Mouse (Mus musculus): ENCODE measurements around the gene Dynlrb1.

Gene Dynlrb1

GRCm38 (mm10) chr2:155280116-155280515, 43.8 kb downstream of the Dynlrb1 start:
- WGBS, result 82% methylated on average over 2 of the region's 2 CpGs

DNA sequence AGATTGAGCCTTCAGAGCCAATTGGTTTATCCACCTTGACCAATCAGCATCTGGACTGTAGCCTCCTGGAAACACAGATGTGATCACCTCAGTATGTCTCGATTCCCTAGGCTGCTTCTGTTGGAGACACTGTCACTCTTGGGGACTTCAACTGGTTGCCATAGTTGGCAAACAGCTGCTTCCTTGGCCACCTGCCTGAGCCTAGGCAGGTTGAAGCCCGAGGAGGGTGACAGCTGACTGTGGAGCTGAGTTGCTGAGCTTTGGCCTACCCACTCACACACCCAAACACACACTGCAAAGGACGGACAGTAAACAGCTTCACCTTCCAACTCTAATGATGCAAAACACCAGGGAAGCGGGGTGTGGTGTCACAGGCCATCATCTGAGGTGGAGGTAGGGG, 47.5 kb downstream of the Dynlrb1 start:
- 62% methylated on average over 4 of the region's 4 CpGs for WGBS

DNA sequence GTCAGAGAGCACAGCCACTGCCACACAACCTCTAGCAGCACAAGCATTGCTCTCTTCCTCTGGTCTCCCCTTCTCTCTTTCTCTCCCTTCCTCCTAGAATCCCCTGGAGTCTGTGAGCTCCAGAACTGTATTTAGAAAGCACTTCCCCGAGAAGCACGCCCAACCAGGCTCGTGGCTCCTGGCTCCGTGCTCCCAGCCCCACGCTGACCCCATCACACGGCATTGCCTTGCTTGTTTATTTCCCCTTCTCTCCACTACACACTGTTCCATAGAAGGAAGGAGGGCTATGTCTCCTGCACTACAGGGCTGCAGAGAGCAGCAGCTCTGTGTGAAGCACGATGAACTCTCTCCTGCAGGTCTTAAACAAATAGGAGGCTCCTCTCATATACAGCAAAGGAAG, 48.3 kb downstream of the Dynlrb1 start:
- WGBS, result 70% methylated on average over 7 of the region's 7 CpGs

GRCm38 (mm10) chr2:155285744-155286143, 49.4 kb downstream of the Dynlrb1 start:
- WGBS, result 83% methylated on average over 6 of the region's 6 CpGs

DNA sequence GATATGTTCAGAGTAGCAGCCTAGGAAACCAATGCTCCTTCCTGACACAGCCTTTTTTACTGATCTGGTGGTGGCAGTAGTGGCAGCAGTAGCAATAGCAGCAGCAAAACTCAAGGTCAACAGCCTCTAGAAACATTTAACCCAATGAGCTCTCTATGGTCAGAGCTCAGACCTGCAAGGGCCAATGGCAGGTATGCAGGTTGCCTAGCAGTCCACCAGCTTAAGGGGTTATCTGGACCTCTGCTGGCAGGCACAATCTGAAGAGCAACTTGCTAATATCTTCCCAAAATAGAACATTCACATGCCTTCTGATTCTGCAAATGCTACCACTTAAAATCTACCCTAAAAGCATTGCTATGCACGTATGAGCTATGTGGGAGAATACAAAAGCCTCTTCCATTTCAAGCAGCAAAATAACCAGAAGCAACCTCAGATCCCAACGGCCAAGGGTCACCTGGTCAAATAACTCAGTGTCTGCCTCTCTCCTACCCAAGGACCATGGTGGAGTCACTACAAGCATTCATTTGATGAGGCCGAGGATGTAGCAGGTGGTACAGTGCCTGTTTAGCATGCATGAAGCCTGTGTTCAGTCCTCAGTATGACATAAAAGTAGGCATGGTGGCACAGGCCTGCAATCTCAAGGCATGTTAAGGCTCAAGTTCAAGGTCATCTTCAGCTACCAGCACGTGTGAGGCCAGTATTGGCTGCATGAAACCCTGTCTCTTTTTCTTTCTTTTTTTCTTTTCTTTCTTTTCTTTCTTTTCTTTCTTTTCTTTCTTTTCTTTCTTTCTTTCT, 51.3 kb downstream of the Dynlrb1 start:
- 76% methylated on average over 4 of the region's 4 CpGs for WGBS

- 92% methylated on average over 8 of the region's 8 CpGs for WGBS
These were observed 53.7 kb downstream of the Dynlrb1 start for GRCm38 (mm10) chr2:155290066-155290465.

DNA sequence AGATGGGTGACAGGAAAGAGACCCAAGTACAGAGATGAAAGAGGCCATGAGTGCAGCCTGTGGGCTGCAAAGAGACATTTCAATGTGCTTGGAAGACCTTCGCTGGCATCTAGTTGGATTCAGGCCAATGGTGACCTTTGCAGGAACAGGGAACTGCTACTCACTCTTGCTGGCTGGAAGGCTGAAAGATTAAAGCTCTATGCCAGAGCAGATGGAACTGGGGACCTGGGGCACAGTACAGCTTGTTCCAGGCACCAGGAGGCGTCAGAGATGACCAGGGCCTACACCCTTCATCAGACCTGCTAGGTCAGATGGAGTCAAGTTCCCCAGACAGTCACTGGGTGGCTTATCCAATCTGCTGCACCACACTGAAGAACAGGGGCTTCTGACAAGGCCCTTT, 57.0 kb downstream of the Dynlrb1 start:
- WGBS, result 71% methylated on average over 2 of the region's 2 CpGs

- WGBS, result 77% methylated on average over 4 of the region's 4 CpGs
These were observed 57.6 kb downstream of the Dynlrb1 start for GRCm38 (mm10) chr2:155293946-155294345.

GRCm38 (mm10) chr2:155295453-155295852, 59.1 kb downstream of the Dynlrb1 start:
- WGBS, result 93% methylated on average over 6 of the region's 6 CpGs

GRCm38 (mm10) chr2:155299563-155299962, 63.2 kb downstream of the Dynlrb1 start:
- 52% methylated on average over 4 of the region's 4 CpGs for WGBS
